Mouse (Mus musculus): ENCODE measurements around the gene Gm8220.
"Not testable (repeated sequence)": the region's sequence is repeated elsewhere in the genome, so short reads cannot be mapped to it uniquely, and the experiment has no call there.

Gene Gm8220

DNA sequence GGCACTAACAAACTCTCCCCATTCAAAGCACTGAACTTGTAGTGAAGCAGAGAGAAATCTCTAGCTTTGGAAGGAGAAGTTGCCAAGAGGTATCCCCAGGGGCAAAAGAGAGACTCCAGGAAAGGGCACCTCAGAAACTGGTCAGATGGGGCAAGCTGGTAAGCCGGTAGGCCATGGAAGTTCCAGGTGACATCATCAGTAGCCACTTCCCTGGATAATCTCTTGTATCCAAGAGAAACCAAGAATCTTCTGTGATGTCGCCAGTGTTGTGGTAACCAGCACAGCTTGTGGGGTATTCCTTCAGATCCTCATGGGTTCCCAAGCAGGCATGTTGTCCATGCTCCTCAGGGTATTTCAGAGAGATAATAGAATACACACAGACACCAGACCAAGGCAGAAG, at the start of gene Gm8220:
Gene Gm8220 (plus strand): TSS at position 301 of the 400 bp plus-strand sequence.
- not testable (repeated sequence) for DNase-seq (ENCODE audit: low read depth, low spot score)

DNA sequence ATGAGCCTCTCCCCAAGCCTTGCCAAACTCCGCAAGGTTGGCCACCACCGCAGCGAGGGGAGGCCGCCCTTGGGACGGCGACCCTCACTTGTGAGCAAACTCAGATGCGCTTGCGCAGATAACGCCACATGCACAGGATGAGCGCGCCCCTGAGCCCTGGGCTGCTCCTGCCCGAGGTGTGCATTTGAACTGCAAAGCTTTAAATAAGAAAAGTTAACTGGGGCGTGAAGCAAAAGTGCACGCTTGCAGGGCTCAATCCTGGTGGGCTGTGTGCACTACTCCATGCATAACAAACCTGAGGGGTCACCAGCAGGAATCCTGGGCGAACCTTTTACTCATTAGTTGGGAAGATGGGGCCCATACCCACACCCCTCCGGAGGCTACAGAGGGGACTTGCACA, 37.3 kb upstream of the Gm8220 start:
- DNase-seq (ENCODE audit: low read depth, low spot score) = no peak

DNA sequence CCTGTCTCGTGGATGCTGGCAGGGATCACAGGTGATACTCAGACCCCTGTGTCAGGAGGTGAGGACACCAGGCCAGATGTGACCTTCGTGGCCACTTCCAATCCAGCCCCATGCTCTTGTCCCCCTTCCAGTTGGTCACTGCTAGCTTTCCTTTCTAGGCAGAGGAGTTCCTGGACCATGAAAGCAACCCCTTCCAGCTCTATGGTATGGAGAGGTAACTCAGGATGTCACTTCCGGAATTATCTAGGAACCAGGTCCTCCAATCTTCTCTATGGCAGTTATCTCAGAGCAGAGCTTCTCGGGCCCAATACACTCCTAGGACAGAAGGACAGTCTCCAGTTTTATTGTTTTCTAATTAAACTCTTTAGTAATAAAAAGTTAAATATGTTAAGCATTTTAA, 26.7 kb downstream of the Gm8220 start:
- DNase-seq (ENCODE audit: low read depth, low spot score) = not testable (repeated sequence)

DNA sequence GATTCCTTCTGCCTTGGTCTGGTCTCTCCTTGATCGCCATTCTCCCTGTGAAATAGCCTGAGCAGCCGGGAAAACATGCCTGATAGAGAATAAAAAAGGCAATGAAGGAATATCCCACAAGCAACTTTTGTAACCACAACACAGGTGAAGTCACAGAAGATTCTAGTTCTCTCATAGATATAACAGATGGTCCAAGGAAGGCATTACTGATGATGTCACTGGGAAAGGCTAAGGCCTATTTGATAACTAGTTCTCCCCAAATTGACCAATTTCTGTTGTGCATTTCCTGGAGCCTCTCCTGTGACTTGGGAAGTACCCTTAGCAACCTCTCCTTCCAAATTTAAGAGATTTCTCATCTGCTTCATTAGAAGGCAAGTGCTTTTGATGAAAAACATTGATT, 53.1 kb downstream of the Gm8220 start, which contains the start of gene Gm5930:
Gene Gm5930 (minus strand): TSS at position 101 of the 400 bp plus-strand sequence.
- not testable (repeated sequence) for DNase-seq (ENCODE audit: low read depth, low spot score)

All from CD4-positive helper T cell, adult 2 months (primary cell).